Mouse (Mus musculus) bone marrow, adult 2 months (tissue): ENCODE data around the gene Plxna2.

Experiments used
- CTCF ChIP-seq: fragments of 200-500 bp; IDR thresholded peaks from 2 replicates; pipeline ENCODE4 v1.5.1; 2011; ENCODE audit warnings: low read length, control low read depth; ENCODE audit not compliant: control insufficient read depth, insufficient read depth
- POLR2A ChIP-seq: fragments of 200-500 bp; IDR thresholded peaks from 2 replicates; pipeline ENCODE4 v1.6.1; 2011; ENCODE audit warnings: low read depth, mild to moderate bottlenecking, control low read depth, low read length, borderline replicate concordance; ENCODE audit not compliant: control insufficient read depth

GRCm38 (mm10) chr1:194588711-194589451 lies 29.1 kb upstream of the Plxna2 start:
- TF ChIP-seq CTCF: no peak
- TF ChIP-seq POLR2A: no peak
